Mouse (Mus musculus) embryo, embryonic 10.5 days (tissue): Measurements from ENCODE around the gene Rplp0.
A peak's percentile ranks its signal among the peaks of the same experiment; 100 is the strongest.
"Not testable (repeated sequence)": the region's sequence is repeated elsewhere in the genome, so short reads cannot be mapped to it uniquely, and the experiment has no call there.

Experiments
- DNase-seq: peaks from one replicate; pipeline ENCODE4 v3.0.0-alpha.2; 2015; ENCODE audit warnings: low spot score

Gene Rplp0

GRCm38 (mm10) chr5:115559237-115560101 is at the start of gene Rplp0:
Gene Rplp0, plus strand, starts transcription at chr5:115559467.
- DNase-seq, result peak; percentile 99

- DNase-seq, result no peak
Observed at GRCm38 (mm10) chr5:115509790-115510689, 49.2 kb upstream of the Rplp0 start.

- DNase-seq, result no peak
Observed at GRCm38 (mm10) chr5:115512375-115512774, 46.9 kb upstream of the Rplp0 start.

- no peak for DNase-seq
Observed at GRCm38 (mm10) chr5:115513246-115513645, 46.0 kb upstream of the Rplp0 start.

GRCm38 (mm10) chr5:115513721-115514120 is 45.5 kb upstream of the Rplp0 start:
- no peak for DNase-seq

GRCm38 (mm10) chr5:115514346-115514745 is 44.9 kb upstream of the Rplp0 start:
- no peak for DNase-seq

GRCm38 (mm10) chr5:115514896-115515587 is 44.2 kb upstream of the Rplp0 start:
- DNase-seq, result no peak

GRCm38 (mm10) chr5:115516081-115516907 is 43.0 kb upstream of the Rplp0 start:
- DNase-seq, result no peak

- DNase-seq, result no peak
Observed at GRCm38 (mm10) chr5:115516908-115517307, 42.4 kb upstream of the Rplp0 start.

GRCm38 (mm10) chr5:115517501-115517900 is 41.8 kb upstream of the Rplp0 start:
- DNase-seq, result no peak

GRCm38 (mm10) chr5:115518214-115518613 is 41.1 kb upstream of the Rplp0 start:
- DNase-seq, result not testable (repeated sequence)

GRCm38 (mm10) chr5:115520325-115520869 is 38.9 kb upstream of the Rplp0 start:
- DNase-seq, result no peak

- peak; percentile 75 for DNase-seq
Observed at GRCm38 (mm10) chr5:115521553-115522461, 37.5 kb upstream of the Rplp0 start.

- DNase-seq, result no peak
Observed at GRCm38 (mm10) chr5:115522531-115522930, 36.7 kb upstream of the Rplp0 start.

GRCm38 (mm10) chr5:115522981-115523499 is 36.2 kb upstream of the Rplp0 start:
- DNase-seq, result no peak

GRCm38 (mm10) chr5:115523971-115524370 is 35.3 kb upstream of the Rplp0 start:
- peak; percentile 78 for DNase-seq

- no peak for DNase-seq
Observed at GRCm38 (mm10) chr5:115524471-115524870, 34.8 kb upstream of the Rplp0 start.

GRCm38 (mm10) chr5:115525416-115525815 is 33.9 kb upstream of the Rplp0 start:
- DNase-seq, result no peak

GRCm38 (mm10) chr5:115525943-115526342 is 33.3 kb upstream of the Rplp0 start:
- no peak for DNase-seq
